Mouse (Mus musculus) skeletal muscle tissue, adult 2 months (tissue): Measurements from ENCODE around the gene Nat8f6.
"Not testable (repeated sequence)": the region's sequence is repeated elsewhere in the genome, so short reads cannot be mapped to it uniquely, and the experiment has no call there.

ENCODE experiments used
- DNase-seq: peaks from one replicate; pipeline ENCODE4 v3.0.0-alpha.2; 2012; ENCODE audit warnings: low read depth, low spot score

The Nat8f6 gene

GRCm38 (mm10) chr6:85836098-85836497 lies 15.3 kb upstream of the Nat8f6 start:
- DNase-seq: not testable (repeated sequence)

DNA sequence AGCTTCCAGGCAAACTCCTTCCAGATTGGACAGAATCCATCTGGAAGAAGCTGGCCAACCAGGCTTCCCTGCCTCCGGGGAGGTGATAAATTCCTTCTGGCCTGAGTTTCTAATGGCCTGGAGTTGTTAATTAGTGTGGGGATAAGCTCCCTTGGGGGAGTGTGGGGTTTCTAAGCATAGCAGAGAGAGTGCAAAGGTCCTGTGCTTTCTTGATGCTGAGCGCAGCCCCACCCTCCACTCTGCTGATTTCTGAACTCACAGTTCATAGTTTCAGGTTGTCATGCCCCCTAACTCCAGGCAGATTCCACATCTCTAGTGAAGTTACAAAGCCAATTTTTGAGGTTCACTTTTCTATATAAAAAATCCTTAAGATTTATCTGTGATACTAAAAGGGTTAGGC lies 14.3 kb upstream of the Nat8f6 start:
- not testable (repeated sequence) for DNase-seq

- peak; percentile 15 for DNase-seq
These were observed 13.8 kb upstream of the Nat8f6 start for GRCm38 (mm10) chr6:85834504-85835100.

GRCm38 (mm10) chr6:85831796-85832321 lies 11.1 kb upstream of the Nat8f6 start, which contains the start of gene Nat8:
TSS of gene Nat8 (minus strand) at chr6:85832082.
- no peak for DNase-seq

DNA sequence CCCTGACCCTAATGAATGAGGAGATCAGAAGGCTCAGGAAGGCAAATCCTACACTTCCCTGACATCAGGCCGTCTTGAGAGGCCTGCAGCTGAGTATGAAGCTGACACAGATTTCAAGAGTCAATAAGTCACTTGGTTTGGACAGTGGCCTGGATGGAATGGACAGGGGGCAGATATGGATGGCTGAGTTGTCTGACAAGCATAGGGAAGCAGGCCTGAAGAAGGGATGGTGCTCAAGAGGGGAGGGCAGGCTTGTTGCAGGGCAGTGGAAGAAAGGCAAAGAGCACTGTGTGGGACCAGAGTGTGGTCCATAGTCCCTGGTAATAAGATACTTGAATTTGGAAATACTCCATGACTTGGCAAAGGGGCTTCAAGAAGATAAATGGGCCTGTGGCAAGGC lies 8.7 kb upstream of the Nat8f6 start:
- DNase-seq: no peak

GRCm38 (mm10) chr6:85825886-85826285 lies 5.1 kb upstream of the Nat8f6 start:
- no peak for DNase-seq

GRCm38 (mm10) chr6:85823382-85824090 lies 2.8 kb upstream of the Nat8f6 start:
- DNase-seq: peak; percentile 30

- no peak for DNase-seq
These were observed 1.5 kb upstream of the Nat8f6 start for GRCm38 (mm10) chr6:85822286-85822685.

DNA sequence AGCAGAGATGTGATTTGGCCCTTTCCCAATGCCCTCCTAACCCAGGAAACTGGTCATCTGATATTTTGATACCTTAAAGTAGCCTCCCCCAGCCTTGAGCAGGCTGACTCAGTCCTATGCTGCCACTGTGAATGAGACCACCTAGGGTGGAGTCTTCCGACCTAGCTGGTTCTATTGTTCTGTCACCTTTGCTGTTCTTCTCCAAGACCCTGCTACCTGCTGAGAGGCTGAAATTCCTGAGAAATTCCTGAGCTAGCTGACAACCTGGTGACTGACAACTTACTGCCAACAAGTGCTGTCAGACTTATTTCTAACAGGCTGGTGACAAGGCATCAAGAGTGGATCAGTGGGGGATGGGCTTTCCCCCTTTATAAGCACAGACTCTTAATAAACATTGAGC lies 2.4 kb downstream of the Nat8f6 start:
- no peak for DNase-seq

DNA sequence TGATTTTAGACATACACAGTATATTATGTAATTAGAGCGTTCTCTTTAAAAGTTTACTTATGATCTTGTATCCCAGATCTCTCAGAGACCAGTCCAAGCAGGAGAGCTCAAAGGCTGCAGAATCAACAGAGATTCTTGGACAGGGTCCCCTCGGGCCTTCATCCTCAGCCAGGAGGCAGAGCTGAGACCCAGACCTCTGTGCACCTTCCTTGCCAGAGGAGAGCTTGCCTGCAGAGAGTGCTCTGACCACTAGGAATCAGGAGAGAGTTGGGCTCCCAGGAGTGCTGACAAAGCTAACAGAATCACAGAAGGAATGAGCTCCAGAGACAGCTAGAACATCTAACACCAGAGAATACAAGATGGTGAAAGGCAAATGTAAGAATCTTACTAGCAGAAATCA lies 7.4 kb downstream of the Nat8f6 start:
- DNase-seq: no peak

- DNase-seq: not testable (repeated sequence)
These were observed 9.7 kb downstream of the Nat8f6 start for GRCm38 (mm10) chr6:85810942-85811537.

- not testable (repeated sequence) for DNase-seq
These were observed 10.2 kb downstream of the Nat8f6 start for GRCm38 (mm10) chr6:85810514-85810913.

DNA sequence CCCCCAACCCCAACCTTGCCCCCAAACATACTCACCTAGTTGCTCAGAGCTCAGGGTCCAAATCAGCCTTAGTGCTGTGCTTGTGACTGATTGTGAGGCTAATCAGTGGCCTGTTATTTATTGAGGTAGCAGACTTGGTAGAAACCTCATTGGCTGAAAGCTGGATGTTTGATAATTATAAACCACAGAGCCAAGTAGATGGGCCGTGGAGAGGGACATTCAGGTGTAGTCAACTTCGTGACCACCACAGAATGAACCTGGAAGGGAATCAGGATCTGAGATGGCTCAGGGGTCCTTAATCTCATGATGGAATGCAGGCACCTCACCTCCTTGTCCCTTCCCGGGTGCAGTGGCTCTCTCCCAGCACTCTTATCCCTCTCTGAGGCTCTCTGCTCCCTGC lies 11.0 kb downstream of the Nat8f6 start:
- DNase-seq: not testable (repeated sequence)

DNA sequence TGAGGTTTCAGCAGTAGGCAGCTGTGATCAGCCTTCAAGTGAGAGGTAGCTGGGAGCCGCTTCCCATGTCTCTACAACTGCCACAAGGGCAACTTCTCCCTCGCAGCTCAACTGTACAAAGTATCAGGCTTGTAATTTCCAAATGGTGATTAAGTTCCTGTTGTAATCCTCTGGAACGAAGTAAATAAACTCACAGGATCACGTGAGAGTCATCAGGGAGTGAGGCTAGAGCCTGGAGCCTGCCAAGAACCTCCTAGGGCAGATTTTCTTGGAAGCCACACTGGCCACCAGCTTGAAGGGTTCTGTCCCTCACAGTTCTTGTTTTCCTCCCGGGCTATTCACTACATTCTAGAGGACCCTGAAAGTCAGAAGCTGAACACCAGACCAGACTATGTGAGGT lies 17.6 kb downstream of the Nat8f6 start:
- DNase-seq: peak; percentile 9

DNA sequence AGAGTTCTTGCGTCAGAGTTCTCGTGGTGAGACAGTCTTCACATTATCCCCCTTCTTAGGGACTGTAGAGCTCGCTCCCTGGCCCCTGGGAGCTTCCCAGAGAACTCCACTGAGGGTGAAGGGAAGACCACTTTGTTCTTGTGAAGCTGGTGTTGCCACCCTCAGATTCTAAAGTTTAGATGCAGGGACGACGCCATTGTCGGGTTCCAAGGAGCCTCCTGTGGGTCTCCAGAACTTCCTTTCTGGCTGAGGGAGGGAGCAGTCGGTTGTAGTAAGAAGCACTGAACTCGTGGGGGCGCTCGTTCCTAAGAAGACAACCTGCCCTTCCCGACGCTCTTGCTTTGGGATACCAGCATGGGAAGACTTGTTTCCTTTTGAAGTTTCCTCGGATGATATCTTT lies 55.2 kb downstream of the Nat8f6 start, which contains the start of gene Nat8f3:
TSS of gene Nat8f3 (minus strand) at position 223 of the 400 bp plus-strand sequence.
- DNase-seq: peak; percentile 15

DNA sequence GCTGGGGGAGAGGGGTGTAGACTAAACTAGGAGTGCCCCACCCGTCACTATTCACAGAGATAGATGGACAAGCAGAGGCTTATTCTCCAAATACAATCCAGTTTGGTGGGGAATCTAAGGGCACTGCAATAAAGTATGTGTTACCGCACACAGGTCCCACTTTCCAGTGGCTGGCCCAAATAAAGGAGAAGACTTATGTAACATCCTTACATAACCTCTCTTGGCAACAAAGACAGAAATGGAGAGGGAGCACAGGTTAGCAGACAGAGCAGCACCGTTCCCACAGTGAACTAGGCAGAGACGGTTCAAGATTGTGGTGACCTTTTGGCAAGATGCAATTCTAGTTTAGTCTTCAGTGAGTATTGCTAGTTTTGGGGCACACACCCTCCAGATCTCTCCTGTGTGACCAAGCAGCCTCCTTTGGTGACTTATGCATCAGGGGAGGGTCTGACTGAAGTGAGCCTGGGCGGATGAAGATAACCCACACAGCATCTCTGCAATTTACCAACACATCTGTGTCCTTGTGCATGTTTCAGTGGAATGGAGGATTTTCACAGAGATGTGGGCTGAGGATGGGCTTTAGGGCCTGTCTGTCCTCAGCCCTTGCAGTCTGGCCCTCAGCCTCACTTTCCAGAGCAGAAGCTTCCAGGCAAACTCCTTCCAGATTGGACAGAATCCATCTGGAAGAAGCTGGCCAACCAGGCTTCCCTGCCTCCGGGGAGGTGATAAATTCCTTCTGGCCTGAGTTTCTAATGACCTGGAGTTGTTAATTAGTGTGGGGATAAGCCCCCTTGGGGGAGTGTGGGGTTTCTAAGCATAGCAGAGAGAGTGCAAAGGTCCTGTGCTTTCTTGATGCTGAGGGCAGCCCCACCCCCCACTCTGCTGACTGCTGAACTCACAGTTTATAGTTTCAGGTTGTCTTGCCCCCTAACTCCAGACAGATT lies 57.4 kb downstream of the Nat8f6 start:
- DNase-seq: not testable (repeated sequence)

DNA sequence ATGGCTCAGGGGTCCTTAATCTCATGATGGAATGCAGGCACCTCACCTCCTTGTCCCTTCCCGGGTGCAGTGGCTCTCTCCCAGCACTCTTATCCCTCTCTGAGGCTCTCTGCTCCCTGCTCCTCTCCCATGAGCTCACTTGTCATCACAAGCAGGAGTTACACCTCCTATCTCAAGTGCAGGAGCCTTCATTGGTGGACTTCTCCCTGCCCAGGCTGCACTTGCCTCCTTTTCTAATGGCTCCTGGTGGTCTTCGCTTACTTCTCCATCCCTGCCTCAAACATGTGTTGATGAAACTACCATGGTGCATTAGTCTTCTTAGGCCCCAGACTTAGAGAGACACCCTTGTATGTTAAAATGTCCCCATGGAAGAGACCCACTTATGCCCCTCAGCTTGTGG lies 58.1 kb downstream of the Nat8f6 start:
- not testable (repeated sequence) for DNase-seq
